Mouse (Mus musculus) heart, embryonic 16.5 days (tissue): ENCODE measurements at regions not wholly inside any gene's neighbourhood (a gene's known extent, or its start where the extent isn't known, plus 50 kb on each side); places are given as distances from the start of the nearest gene placed in this dataset.
A peak's percentile ranks its signal among the peaks of the same experiment; 100 is the strongest.

Experiments
- ATAC-seq: fragments of 200-750 bp; cut with Nextera tagmentation; replicated peaks from 2 replicates; pipeline ENCODE4 v1.8.0; 2017; ENCODE audit warnings: moderate number of reproducible peaks; ENCODE audit not compliant: insufficient read depth, low FRiP score; ENCODE audit errors: extremely low read depth
- H3K27ac ChIP-seq: fragments of 300-500 bp; sonication (generic); 2 replicates; pipeline ENCODE4 v1.5.1; 2014; ENCODE audit warnings: mild to moderate bottlenecking, low read length, control low read depth, moderate library complexity
- H3K27me3 ChIP-seq: fragments of 300-500 bp; sonication (generic); 2 replicates; pipeline ENCODE4 v1.6.1; 2014; ENCODE audit warnings: low read length, mixed read lengths; ENCODE audit not compliant: control insufficient read depth, insufficient read depth
- H3K36me3 ChIP-seq: fragments of 300-500 bp; sonication (generic); 2 replicates; pipeline ENCODE4 v1.6.1; 2014; ENCODE audit not compliant: control insufficient read depth, insufficient read depth
- H3K4me1 ChIP-seq: fragments of 300-500 bp; sonication (generic); 2 replicates; pipeline ENCODE4 v1.6.1; 2014; ENCODE audit warnings: low read length, mixed read lengths; ENCODE audit not compliant: control insufficient read depth, insufficient read depth
- H3K4me2 ChIP-seq: fragments of 300-500 bp; sonication (generic); 2 replicates; pipeline ENCODE4 v1.6.1; 2014; ENCODE audit warnings: low read depth, mild to moderate bottlenecking, control low read depth, low read length
- H3K4me3 ChIP-seq: fragments of 300-500 bp; sonication (generic); 2 replicates; pipeline ENCODE4 v1.5.1; 2014; ENCODE audit warnings: mild to moderate bottlenecking, control low read depth, low read length
- H3K9ac ChIP-seq: fragments of 300-500 bp; sonication (generic); 2 replicates; pipeline ENCODE4 v1.6.1; 2014; ENCODE audit warnings: low read length, control low read depth
- H3K9me3 ChIP-seq: fragments of 300-500 bp; sonication (generic); replicated peaks from 2 replicates; pipeline ENCODE4 v1.6.1; 2016; ENCODE audit warnings: low read length; ENCODE audit not compliant: control insufficient read depth
- WGBS: fragments of 180-500 bp; shearing (Covaris S2); extraction: QIAGEN DNeasy Blood & Tissue Kit; methylation state at CpG from one replicate; pipeline ENCODE4 v1.1.7; 2014; 5-methylcytosine and 5-hydroxymethylcytosine counted together

DNA sequence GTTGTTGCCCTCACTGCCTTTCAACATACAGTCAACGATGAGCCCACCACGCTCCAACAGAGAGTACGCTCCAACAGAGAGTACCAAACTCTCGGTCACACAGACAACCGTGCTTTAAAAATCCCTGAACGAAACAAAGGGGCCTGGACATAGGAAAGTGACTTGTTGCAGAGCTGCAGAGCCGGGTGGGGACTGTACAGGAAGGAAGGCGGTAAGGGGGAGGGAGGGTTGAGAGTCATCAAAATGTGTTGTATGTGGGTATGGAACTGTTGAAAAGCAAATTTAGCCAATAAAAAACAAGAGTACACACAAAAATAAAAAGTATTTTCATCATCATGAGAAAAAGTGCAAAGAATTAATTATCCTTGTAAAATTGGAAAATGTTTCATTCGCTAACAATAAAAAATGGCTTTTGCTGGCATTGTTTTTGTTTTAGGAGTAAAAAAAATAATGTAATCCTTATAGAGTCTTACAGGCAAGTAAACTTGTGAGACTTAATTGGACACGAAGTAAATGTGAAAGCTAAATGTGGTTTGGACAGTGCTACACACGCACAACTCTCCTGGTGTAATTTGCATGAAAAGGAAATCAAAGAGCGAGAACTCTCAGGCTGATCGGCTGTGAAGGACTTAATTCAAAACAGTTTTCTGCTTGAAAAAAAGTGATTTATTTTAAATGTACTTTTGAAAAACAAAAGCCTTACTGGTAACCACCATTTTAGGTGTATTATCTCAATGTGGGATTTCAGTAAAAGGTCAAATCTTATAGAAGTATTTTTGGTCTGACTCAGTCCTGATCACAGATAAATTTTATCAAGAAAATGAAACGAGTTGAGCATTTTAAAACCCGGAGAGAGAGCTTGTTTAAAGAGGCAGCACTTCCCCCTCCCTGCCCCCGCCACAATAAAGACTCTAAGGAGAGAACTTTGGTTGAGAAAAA, 129.4 kb downstream of the Kcnrg start:
- Histone ChIP-seq H3K9me3 (0 out of 2 replicates have a peak, but pooled peaks cover 6% of the 10 kb centered on the region), H3K36me3 (no peaks in the 10 kb centered on the region), H3K27me3 (no peaks in the 10 kb centered on the region), H3K9ac (no peak overlapping the region; the same call in 1 of the 2 replicates), H3K4me1 (peaks cover 4% of the 10 kb centered on the region; the same call in 1 of the 2 replicates), H3K4me3 (0 out of 2 replicates have a peak overlapping the region, but pooled peaks have one; percentile 10), H3K27ac (peak overlapping the region; percentile 69), H3K4me2 (peak overlapping the region; percentile 44)
- WGBS = 49% methylated on average over 16 of the region's 16 CpGs
- ATAC-seq = no peak; the same call in 1 of the 2 replicates

DNA sequence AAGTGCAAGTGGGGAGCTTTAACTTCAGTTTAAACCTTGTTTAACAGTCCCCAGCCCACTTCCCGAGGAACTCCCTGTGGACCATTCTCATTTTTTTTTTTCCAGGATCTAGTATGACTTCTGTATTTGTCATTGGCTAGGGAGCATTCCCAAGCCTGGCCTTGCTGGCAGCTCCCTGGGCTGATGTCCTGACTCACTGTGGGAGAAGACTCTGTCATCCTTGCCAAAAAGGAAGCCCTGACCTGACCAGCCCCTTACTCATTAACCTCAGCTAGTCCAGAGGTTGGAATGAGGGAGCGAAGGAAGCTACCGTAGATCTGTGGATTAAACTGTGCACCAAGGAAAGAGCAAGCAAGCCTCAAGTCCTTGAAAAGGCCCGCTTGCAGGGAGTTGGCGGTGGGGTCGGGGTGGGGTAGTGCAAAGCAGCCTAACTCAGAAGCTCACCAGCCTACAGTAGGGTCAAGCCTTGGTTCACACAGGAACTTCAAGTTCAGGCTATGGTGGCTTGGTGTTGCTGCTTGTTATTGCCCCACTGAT, 130.3 kb downstream of the Kcnrg start:
- Histone ChIP-seq H3K9me3 (0 out of 2 replicates have a peak, but pooled peaks cover 6% of the 10 kb centered on the region), H3K36me3 (no peaks in the 10 kb centered on the region), H3K4me3 (no peak overlapping the region), H3K27me3 (no peaks in the 10 kb centered on the region), H3K4me2 (peak overlapping the region; percentile 44), H3K27ac (peak overlapping the region; percentile 69), H3K9ac (no peak overlapping the region), H3K4me1 (peaks cover 4% of the 10 kb centered on the region; the same call in 1 of the 2 replicates)
- 77% methylated on average over 6 of the region's 6 CpGs for WGBS
- ATAC-seq = no peak; the same call in 1 of the 2 replicates

DNA sequence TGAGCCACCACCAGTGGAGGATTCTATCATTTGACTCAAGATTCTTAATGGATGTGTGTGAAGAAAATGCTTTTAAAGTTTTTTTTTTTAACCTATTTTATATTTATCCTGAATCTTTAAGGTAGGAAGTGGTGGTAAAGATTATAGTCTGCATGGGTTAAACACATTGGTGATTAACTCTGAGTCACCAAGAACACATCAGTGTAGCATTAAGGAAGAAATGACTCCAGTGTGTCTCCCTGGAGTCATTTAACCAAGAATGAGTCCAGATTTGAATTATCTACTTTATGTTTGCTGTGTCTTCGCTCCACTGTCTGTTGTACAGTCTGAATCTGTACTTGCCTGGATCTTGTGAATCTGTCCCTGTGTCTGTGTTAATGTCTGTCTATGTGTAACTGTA, 132.2 kb downstream of the Kcnrg start:
- Histone ChIP-seq H3K27me3 (no peaks in the 10 kb centered on the region), H3K4me3 (no peak overlapping the region), H3K9ac (no peak overlapping the region), H3K4me2 (no peak overlapping the region), H3K27ac (no peak overlapping the region), H3K4me1 (peaks cover 10% of the 10 kb centered on the region), H3K9me3 (0 out of 2 replicates have a peak, but pooled peaks cover 4% of the 10 kb centered on the region), H3K36me3 (no peaks in the 10 kb centered on the region)
- 97% methylated on average over 1 of the region's 1 CpGs for WGBS
- no peak for ATAC-seq

DNA sequence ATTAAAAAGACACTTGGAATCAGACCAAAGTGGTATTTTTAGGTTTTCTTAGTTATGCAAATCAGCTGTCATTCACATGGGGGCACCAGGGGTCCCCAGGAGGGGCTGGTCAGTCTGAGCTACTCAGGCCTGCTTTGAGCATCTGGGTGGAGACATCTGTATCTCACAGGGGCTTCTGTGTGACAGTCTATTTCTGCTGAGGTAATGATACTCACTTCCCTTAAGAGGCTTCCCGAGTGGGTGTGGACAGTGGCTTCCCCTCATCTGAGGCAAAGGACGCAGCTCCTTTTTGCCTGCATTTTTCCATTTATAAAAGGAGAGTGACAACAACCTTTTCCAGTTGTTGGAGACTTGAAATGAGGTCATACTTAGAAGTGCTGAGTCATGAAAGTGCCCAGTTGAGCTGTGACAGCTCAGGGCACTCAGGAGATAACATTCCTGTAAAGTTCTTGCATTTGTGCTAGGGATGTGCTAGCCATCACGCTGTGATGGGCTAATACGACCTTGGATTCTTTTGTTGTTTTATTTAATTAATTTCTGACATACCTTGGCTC, 136.7 kb downstream of the Kcnrg start:
- no peak for ATAC-seq
- H3K4me2 ChIP-seq = peak overlapping the region; percentile 10; the same call in 1 of the 2 replicates
- H3K36me3 ChIP-seq = no peaks in the 10 kb centered on the region

DNA sequence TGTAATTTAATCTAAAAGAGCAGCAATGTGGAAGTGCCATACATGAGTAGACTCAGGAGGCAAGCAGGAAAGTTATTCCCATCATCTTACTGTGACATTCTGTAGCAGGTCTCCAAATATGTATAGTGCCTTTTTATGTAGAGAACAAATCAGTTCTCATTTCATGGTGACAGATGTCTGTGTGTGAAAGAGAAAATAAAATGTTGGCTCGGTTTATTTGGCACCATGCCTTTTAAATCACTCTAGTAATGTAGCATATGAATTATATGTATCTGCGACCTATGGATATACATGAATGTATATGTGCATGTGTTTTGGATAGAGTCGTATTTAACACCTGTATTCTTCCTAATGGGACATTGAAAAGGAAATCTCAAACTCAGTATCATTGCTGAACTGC, 146.2 kb downstream of the Kcnrg start:
- H3K4me3 ChIP-seq = no peak overlapping the region
- H3K4me2 ChIP-seq = no peak overlapping the region
- no peaks in the 10 kb centered on the region for H3K36me3 ChIP-seq
- no peaks in the 10 kb centered on the region for H3K27me3 ChIP-seq
- no peak overlapping the region for H3K27ac ChIP-seq
- WGBS = 71% methylated on average over 3 of the region's 3 CpGs
- no peak overlapping the region for H3K9ac ChIP-seq
- ATAC-seq = no peak
- H3K9me3 ChIP-seq = no peaks in the 10 kb centered on the region
- H3K4me1 ChIP-seq = peaks cover 4% of the 10 kb centered on the region

More for the DNA sequence above, 136.7 kb downstream of the Kcnrg start:
- Histone ChIP-seq H3K9ac (no peak overlapping the region), H3K4me1 (peaks cover 6% of the 10 kb centered on the region), H3K9me3 (0 out of 2 replicates have a peak, but pooled peaks cover 2% of the 10 kb centered on the region), H3K27ac (no peak overlapping the region), H3K4me3 (no peak overlapping the region), H3K27me3 (no peaks in the 10 kb centered on the region)
- 15% methylated on average over 4 of the region's 4 CpGs for WGBS

DNA sequence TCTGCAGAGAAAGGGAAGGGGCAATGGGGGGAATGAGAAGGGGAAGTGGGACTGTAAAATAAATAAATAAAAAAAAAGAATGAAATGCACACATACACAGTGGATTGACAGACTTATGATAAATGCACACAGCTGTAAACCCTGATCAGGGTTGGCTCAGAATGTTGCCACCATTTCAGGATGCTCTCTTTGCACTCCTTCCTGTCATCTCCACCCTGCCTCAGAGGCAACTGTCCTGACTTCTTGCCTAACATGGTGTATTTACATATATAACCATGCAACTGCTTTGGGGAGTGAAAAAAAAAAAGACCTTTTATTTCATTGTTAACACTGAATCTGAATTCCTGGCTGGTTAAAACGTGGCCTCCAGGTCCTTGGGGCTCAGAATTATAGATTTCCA, 149.4 kb downstream of the Kcnrg start:
- no peaks in the 10 kb centered on the region for H3K27me3 ChIP-seq
- peaks cover 4% of the 10 kb centered on the region for H3K4me1 ChIP-seq
- H3K9me3 ChIP-seq = no peaks in the 10 kb centered on the region
- no peak overlapping the region for H3K27ac ChIP-seq
- ATAC-seq = no peak
- 34% methylated on average over 1 of the region's 1 CpGs for WGBS
- no peak overlapping the region for H3K9ac ChIP-seq
- H3K4me3 ChIP-seq = peak overlapping the region; percentile 33; the same call in 1 of the 2 replicates
- no peaks in the 10 kb centered on the region for H3K36me3 ChIP-seq
- H3K4me2 ChIP-seq = peak overlapping the region; percentile 60

DNA sequence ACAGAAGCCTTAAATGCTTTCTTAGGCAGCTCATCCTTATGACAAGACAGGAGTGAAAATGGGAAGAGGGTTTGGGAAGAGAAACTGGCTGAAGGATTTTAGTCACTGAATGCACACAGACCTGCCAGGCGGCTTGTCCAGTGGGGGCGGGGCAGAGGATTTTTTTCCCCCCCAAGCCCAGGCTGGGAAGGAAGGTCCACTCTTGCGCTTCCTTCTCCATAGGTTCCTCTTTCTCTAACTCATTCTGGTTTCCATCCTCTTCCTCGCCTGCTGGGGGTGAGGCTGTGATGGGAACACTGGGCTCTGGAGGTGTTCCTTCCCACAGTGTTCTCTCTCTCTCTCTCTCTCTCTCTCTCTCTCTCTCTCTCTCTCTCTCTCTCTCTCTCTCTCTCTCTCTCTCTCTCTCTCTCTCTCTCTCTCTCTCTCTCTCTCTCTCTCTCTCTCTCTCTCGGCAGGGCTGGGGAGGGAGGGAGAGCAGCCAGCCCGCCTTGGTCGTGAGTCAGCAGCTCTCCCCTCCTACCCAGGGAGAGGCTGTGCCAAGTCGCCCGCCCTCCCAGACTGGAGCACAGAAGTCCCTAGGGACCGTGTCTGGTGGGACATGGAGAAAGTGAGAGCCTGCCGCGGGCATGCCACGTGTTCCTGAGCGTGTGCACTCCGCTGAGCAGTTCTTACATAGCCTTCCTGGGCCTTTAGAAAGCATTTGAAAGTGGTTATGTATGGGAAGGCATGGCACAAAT, 150.0 kb downstream of the Kcnrg start:
- H3K27ac ChIP-seq = peak overlapping the region; percentile 61
- ATAC-seq = peak; percentile 89
- H3K4me3 ChIP-seq = peak overlapping the region; percentile 43
- no peaks in the 10 kb centered on the region for H3K27me3 ChIP-seq
- H3K9me3 ChIP-seq = no peaks in the 10 kb centered on the region
- H3K4me1 ChIP-seq = peaks cover 4% of the 10 kb centered on the region
- no peaks in the 10 kb centered on the region for H3K36me3 ChIP-seq
- peak overlapping the region; percentile 52 for H3K9ac ChIP-seq
- WGBS = 12% methylated on average over 13 of the region's 15 CpGs
- H3K4me2 ChIP-seq = peak overlapping the region; percentile 60

DNA sequence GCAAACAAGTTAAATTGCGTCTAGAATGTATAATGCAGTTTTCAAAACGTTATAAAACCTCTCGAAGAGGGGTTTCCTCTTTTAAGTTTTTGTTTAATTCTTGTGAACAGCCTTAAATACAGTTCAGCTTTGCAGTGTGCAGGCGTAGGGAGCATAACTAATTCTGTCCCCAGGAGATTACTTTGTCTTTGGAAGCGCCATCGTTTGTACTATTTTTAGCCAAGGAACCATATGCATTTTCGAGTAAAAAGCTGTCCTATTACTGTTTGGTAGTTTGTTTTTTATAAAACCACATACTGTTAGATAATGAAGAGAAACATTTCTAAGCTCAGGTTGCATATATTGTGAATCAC, 150.5 kb downstream of the Kcnrg start:
- H3K9ac ChIP-seq = peak overlapping the region; percentile 51

More for the DNA sequence above, 150.5 kb downstream of the Kcnrg start:
- Histone ChIP-seq H3K4me1 (peaks cover 4% of the 10 kb centered on the region), H3K4me3 (peak overlapping the region; percentile 43), H3K27ac (peak overlapping the region; percentile 61), H3K36me3 (no peaks in the 10 kb centered on the region), H3K27me3 (no peaks in the 10 kb centered on the region), H3K9me3 (no peaks in the 10 kb centered on the region), H3K4me2 (peak overlapping the region; percentile 60)
- ATAC-seq = no peak
- 17% methylated on average over 7 of the region's 7 CpGs for WGBS
